Mouse (Mus musculus) WW6 (cell line): ENCODE data around the gene Myh10.

Source experiments
- DNase-seq: peaks from one replicate; pipeline ENCODE4 v3.0.0-alpha.2; 2013; ENCODE audit warnings: low read depth, low spot score

The Myh10 gene

DNA sequence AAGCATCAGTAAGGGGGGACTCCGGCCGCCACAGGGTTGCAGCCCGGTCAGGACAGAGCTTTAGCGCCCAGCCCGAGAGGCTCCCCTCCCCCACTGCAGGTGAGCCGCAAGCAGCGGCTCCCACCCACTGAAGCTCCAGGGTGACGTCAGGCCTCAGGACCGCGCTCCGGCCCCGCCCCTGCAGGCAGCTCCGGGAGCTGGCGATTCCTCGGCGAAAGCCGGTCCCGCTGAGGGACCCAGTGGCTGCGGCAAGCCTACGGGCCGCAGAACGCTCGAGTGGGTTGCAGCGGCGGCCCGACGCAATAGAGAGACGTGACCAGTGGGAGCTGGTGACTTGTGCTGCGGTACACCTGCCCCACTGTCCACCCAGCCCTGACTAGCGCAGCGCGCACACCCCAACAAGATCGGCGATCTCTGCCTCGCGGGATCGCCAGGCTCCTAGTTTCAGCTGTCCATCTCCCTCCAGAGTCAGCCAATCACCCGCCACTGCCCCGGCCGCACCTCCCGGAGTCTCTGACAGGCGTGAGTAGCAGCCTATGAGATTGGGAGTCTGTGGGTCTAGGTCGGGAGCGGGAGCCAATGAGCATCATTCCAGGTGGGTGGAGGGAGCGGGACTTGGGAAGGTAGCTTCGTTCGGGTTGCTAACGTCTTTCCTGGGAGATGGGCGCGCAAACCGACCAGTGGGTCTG lies at the start of gene Myh10:
Gene Myh10, plus strand, starts transcription at position 239 of the 689 bp plus-strand sequence.
- DNase-seq: peak; percentile 100

DNA sequence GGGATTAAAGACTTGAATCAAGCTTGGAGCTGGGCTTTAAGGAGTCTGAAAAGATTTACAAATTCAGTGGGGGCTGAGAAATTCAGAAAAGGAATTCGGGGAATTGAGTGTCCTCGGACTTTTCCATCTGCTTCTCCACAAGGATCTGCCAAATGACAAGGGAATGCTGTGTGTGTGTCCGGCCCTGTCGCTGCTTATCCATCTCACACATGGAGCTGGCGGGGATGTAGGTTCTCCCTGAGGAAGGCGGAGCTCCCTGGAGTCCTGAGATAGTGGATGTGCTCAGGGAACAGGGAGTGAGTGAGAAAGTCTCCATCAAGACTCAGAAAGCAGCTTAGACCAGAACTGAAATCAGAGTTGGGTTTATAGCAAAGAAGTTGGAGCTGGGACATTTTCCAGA lies 46.6 kb upstream of the Myh10 start:
- DNase-seq: no peak

DNA sequence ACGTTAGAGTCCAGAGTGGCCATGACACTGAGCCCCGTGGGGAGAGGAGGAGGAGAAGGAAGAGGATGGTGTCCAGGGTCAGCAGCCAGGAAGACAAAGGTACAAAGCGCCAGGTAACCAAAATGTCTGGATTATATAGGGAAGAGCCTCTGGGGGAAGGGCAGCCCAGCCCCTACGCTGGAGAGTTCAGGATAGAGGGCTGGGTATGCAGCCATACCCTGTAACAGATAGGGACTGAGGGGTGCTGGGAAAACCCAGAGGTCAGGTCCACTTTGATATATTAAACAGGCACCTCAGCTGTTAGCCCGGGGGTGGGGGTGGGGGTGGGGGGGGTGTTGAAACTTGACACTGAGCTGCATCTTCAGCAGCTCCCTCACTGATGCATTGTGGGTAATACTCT lies 43.6 kb upstream of the Myh10 start:
- DNase-seq: no peak

DNA sequence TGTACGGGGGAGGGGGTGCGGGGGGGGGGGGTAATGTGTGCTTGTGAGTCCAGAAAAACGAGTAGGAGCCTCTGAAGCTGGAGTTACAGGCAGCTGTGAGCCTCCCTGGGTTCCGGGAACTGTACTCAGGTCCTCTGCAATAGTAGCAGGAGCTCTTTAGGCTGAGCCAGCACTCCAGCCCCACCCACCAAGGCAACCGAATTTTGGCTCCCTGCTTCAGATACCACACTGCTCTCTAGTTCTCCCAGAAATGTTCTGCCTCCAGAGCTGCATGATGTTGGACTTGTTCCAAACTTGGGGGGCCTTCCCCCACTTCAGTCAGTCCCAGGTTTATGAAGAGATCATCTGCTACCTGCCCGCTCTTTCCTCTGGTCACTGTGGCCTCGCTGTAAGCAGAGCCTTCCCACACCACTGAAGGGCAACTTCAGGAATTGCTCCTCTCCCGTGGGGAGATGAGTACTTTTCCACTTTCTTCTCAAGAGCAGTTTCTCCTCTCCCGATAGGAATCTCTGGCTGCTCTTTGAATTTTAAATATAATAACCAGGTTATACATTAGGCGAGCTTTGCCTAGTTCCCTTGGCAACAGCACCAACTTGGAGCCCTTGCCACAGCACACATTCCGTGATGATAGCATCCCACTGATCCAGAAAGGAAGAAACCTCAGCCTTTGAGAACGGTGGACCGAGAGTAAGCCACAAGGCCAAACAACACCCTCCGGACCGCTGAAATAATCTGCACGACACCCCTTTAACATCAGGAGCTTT lies 42.8 kb upstream of the Myh10 start:
- DNase-seq: no peak

DNA sequence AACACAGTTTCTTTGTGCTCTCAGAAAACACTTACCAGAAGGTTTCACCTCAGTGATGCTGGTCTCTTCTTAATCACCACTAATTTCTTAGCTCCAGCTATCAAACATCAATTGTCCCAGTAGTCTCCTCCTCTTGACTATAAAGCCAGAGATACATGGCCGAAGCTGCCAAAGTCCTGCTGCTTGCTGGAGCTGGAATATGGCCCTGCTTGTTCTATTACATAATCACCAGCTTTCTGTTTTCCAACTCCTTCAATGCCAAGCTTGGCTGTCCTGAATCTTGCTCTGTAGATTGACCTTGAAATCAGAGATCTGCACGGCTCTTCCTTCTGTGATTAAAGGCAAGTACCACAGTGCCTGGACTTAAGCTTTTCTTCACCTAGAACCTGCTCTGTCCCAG lies 39.8 kb upstream of the Myh10 start:
- no peak for DNase-seq

DNA sequence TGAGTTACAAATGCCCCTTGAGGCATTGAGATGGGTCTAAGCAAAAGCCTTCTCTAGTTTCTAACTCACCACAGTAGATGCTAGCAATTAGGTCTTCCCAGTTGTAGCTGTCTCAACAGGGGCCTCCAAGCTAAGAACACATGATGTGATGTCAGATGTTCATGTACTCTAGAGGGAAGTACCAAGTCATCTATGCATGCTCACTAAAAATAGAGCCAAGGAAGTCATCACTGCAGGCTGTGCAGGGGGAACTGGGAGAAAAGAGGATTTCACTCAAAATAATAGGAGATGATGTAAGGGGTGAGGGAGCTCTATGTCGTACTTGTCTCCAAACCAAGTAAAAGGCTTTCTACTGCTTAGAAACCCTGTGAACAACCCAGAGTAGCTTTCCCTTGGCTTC lies 35.8 kb upstream of the Myh10 start:
- DNase-seq: no peak

DNA sequence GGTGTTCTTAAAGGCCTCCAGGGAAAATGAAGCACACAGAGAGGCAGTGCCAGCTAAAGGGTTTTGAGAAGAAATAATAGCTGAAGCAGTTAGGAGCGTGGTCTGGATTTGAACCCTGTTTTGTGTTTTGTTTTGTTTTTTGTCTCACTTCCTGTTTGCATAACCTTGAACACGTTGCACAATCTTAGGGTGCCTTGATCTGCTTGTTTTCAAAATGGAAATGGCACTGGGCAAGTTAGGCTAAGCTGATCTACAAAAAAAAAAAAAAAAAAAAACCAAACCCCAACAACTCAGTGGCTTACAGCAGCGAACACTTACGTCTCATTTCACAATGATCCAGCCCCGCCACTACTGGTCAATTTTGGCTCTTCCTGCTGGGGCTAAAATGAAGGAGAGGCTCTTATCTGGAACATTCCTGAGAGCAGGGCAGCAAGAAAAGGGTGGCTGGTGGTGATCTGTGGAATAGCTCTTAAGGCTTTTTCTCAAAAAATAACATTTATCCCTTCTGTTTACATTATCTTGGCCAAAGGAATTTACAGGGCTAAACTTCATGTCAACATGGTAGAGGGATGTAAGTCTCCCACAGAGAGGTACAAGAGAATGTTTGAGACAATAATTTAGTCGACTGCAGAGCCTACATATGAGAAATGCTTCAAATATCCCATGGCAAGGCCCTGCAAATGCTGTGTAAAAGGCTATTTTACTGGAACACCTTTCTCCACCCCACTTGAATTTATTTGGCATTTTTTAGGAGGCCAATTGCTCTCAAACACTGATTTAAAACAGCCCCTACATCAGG lies 34.3 kb upstream of the Myh10 start:
- no peak for DNase-seq

DNA sequence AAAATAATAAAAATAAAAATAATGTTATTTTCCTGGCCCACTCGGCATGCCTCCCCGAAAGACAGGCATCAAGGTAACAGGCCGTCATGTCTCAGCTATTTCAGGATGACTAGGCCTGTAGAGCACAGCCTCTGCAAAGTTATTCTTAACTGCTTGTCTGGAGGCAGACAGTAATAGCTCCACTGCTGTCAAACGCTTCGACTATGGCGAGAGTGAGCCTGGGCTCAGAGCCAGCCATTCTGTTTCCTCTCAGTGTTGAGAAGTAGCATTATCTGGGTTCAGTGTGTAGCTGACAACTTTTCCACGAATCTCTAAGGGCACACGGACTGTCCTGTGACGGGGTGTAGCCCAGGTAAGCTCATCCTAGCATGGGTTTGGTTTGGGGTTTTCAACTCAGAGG lies 33.5 kb upstream of the Myh10 start:
- DNase-seq: no peak

DNA sequence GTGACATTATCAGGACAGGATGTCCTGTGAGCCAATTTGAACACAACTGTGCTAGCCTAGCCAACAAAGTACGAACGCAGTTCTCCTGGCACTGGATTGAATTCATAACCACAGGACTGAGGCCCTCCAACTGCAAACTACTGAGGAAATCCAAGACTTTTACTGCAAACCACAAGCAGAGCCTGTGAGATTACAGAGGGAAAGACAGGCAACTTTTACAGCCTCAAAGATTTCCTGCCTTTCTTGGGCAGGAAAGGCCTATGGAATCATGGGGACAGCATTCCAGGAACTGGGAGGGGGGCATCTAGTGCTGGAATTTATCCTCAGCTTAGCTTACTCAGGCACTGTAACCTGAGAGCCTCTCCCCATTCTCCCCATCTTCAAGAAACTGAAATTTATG lies 26.0 kb upstream of the Myh10 start:
- DNase-seq: no peak

DNA sequence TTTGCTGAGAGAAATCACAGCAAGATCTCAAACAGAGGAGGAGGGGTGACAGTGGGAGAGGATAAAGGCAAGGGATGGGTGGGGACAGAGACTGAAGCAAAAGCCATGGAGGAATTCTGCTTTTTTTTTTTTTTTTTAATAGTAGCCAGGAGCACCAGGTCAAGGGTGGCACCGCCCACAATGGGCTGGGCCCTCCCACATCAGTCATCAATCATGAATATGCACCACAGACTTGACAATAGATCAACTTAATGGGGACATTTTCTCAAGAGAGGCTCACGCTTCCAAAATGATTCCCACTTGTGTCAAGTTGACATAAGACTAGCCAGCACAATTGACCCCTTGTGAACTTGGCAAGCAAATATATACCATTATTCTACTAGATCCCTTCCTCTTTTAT lies 25.1 kb upstream of the Myh10 start:
- DNase-seq: peak; percentile 33

DNA sequence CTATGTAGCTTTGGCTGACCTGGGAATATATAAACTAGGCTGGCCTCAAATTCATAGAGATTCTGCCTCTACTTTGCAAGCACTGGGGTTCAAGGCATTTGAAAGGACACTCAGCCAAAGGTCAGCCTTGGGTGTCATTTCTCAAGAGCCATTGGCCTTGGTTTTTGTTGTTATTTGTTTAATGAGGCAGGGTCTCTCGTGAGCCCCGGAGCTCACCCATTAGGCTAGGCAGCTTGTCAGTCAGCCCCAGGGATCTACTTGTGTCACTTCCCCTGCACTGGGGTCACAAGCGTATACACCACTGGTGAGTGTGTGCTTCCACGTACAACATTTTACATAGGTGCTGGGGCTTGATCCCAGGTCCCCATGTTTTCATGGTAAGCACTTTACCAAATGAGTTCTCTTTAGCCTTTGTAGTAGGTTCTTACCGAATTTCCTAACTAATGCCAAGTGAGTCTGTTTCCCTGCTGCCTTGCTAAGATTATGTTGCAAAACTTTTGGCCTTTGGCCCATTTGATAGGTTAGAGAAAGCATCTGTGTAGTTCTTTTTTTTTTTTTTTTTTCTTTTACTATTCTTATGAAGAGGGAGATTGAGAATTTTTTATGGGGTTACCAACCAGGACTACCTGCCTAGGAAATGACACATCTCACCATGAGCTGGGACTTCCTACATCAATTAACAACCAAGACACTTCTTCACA lies 18.9 kb upstream of the Myh10 start:
- DNase-seq: no peak

DNA sequence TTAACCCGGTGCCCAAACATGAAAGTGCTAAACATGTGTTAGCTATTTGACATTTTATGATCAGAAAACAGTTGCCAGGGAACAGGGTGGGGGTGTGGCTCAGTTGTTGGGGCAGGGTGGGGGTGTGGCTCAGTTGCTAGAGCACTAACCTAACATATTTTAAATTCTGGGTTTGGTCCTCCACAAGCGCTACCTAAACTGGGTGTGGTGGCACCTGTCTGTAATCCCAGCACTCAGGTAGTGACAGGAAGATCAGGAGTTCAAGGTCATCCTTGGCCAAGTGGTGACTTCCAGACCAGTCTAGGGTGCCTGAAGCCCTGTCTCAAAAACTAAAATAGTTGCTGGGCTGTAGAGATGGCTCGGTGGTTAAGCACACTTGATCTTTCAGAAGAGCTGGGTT lies 17.3 kb upstream of the Myh10 start:
- no peak for DNase-seq

DNA sequence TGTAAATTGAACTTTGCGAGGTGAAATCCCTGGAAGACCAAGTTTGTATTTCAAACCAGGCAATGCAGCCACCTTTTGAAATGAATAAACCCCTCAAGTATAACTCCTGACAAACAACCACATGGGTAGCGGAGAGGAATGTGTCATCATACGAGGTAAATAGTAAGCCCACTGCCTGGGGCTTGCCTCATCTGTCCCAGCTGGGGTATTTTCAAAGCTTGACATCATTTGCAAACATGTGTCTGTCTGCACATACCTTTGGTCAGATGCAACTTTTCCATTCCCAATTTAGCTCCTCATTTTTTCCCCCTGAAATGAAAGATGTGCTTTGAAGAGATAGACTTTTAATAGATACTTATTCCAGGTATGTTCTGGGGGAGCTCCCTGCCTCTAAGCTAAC lies 16.7 kb upstream of the Myh10 start:
- DNase-seq: no peak

DNA sequence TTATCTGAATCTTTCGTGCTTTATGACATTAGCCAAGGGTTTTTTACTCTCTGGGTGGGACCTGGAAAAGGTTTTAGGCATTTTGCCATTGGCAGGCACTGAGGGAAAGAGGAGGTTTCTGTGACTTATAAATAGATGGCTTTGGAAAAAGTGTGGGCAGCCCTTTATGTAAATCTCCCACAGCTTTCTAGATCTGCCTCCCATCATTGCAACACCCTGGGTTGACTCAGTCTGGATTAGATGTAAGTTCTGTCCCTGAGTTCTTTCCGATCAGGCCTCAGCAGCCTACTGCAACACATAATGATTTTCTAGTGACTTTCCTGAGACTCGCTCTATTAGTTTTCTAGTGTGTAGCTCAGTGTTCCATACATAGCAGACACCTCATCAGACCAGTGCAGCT lies 16.1 kb upstream of the Myh10 start:
- DNase-seq: no peak

DNA sequence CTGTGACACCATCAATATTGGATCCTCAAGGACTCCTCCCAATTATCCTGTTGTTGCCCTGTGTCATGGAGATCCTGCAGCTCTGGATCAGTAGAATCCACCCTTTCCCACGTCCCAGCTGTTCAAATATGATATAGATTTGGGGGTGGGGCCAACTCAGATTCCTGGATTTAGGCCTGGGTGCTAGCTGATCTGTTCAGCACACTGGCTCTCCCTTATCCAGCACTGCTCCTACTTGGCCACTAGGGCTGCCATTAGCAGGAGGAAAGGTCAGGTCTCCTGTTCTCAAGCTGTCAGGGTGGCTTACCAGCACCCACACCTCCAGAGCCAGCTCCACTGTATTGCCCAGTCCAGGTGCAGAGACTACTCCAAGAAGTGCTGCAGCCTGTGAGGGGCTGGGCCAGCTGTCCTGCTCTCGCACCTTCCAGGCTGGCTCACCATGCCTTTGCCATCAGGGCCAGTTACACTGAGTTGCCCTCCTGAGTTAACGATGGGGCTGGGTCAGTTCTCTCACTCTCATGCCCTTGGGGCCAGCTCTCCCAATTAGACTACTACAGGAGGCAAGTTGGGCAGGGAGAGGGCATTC lies 10.0 kb upstream of the Myh10 start:
- no peak for DNase-seq

DNA sequence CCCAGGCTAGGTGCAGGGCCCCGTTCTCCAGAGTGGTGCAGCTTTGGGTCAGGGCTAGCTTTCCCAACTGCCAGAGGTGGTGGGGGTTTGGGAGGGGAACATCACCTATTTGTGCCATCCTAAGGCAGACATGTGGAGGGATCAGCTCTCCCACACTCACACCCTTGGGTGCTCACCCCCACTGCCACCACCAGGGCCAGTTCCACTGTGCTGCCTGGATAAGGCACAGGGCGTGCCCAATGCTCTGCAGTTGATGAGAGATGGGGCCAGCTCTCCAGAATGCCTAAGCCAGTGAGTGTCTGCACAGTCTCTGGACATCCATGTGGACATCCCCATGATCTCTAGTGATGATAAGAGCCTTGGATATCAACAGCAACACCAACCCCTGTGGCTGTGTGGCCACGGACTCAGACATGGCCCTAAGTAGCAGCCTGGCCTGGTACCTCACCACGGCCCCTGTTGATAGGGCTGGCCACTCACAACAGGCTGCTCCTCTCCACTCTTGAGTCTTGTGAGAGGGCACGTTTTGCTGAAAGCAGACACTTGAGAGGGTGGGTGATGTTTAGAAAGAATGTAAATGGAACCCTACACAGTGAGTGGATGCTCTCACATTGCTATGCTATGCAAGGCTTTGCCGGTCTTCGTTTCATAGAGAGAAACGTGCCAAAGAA lies 9.1 kb upstream of the Myh10 start:
- DNase-seq: no peak

DNA sequence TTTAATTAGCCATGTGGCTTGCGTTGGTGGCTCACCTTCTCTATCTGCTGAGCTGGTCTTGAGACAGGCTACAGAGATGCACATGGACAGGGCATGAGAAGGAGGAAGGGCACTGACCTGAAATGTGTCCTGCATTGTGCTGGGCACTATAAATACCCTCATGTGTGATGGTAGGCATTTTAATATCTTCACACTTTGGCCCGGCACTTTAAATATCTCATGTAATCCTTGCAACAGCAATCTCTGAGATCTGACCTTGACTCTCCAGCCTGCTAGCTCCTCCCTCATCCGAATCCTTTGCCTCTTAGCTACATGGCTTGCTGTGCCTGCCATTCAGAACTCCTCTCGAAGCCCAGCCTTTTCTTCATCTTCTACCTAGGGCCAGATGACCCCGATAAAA lies 5.4 kb upstream of the Myh10 start:
- no peak for DNase-seq

DNA sequence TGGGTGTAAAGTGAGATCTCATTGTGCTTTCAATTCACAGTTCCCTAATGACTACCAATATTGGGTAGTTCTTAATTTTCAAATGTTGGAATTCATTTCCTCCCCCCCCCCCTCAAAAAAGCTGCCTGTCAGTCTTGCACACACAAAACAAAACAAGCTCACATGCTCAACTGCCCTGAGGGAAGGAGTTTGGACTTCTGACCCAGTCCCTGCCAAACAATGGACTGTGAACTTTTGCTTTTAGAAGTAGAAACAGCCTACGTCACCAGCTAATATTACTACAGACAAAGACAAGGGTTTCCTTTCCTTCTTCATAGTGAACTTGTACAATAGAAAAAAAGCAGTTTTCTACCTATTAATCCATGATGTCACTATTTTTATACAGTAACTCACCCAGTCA lies 2.1 kb upstream of the Myh10 start:
- DNase-seq: no peak

DNA sequence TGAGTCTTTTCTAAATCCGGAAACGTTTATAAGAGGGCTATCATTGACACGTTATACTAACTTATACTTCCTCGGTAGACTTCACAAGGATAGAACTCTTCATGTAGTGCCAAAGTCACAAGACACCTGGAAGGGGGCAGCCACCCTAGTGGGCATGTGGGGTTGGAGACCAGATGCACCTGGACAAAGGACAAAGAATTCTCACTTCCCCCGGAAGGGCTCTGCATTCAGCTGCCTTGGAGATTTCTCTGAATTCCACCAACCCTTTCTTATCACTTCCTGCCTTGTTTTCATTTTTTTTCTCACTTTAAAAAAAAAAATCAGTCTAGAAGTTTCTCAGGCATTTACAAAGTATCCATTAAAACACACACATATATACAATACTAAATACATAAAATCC lies 894 bp upstream of the Myh10 start:
- no peak for DNase-seq

DNA sequence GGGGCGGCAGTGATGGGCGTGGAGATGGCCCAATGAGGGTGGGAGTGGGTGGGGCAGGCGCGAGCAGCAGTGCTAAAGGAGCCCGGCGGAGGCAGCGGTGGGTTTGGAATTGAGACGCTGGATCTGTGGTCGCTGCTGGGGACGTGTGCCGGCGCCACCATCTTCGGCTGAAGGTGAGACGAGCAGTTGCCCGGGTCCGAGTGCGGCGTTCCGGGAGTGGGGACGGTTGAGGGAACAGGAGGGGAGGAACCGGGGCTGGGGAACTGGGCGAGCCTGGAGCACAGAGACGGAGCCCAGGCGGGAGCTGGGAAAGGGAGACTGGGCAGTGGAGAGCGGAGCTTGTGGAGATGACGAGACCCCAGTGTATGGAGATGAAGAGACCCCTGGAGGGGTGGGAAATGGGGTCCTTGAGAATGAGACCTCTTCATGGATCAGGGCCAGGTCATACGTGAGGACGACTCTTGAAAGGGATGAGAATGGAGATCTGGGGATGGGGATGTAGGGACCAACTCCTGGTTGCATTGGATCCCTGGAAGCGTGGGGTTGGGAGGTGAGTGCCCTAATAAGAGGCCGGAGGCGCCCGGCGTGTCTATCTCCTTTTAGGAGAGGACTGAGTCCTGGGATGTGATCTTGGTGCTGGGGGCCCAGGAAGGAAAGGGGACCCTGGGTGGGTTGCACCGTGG lies 792 bp downstream of the Myh10 start:
- no peak for DNase-seq
